Mouse (Mus musculus): ENCODE data around the gene Tmem260. TPM values are rescaled to one million over a fixed set of nuclear protein-coding genes. Genes with fewer than 3 reads are reported as not detected.

Tmem260 gene
- polyA plus RNA-seq, 1 experiment from 2014 or later, result 10.0 TPM

- Histone ChIP-seq H3K36me3 (ENCODE audit: insufficient read depth, low read length) (no peaks in the 10 kb centered on the region), H3K27me3 (replicated peaks; ENCODE audit: insufficient read depth, low read length) (no peaks in the 10 kb centered on the region), H3K9me3 (ENCODE audit: low read length) (no peaks in the 10 kb centered on the region), H3K4me1 (ENCODE audit: insufficient read depth, low read depth, low read length) (no peaks in the 10 kb centered on the region), H3K4me3 (ENCODE audit: low read depth, low read length) (no peak overlapping the region), H3K4me2 (replicated peaks; ENCODE audit: low read depth, low read length) (no peak overlapping the region), H3K27ac (ENCODE audit: low read length) (no peak overlapping the region), H3K9ac (replicated peaks; ENCODE audit: low read depth) (no peak overlapping the region)
- no peak for DNase-seq (ENCODE audit: low spot score)
- 81% methylated on average over 12 of the region's 12 CpGs for WGBS
- TF ChIP-seq EP300 (IDR thresholded peaks at IDR 0.05), result no peak
- no peak for TF ChIP-seq CTCF (IDR thresholded peaks at IDR 0.05)
- ATAC-seq, result no peak
These were observed 10.6 kb downstream of the Tmem260 start for GRCm38 (mm10) chr14:48456305-48457092.

DNA sequence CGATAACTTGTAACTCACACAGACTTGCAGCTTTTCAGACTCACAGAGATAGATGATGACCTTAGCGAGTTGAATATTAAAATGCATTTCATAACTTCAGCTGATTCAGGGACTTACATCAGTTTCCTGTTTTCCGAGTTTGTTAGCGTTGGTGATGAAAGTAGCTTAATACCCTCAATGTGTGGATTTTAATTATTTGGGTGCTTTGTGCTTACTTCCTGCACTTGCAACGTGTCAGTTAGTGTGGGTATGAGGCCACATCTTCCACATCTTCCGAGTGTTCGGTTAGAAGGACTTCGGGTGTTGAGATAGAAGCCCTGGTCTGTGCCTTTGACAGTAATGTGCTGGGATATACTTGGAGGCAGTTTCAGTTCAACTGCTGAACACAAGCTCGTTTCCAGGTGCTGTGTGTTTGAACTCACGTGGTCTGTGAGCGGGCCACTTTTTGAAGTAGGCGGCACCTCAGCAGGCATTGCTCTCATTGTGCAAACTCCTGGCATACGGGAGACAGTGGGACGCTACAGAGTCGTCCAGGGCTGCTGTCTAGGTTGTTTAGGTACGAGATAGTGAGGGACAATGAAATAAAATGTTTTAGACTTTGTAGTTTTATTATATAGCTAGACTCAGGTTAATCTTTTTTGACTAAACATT is 11.5 kb downstream of the Tmem260 start:
- Histone ChIP-seq H3K4me3 (ENCODE audit: low read depth, low read length) (no peak overlapping the region), H3K36me3 (ENCODE audit: insufficient read depth, low read length) (no peaks in the 10 kb centered on the region), H3K4me1 (ENCODE audit: insufficient read depth, low read depth, low read length) (no peaks in the 10 kb centered on the region), H3K9me3 (ENCODE audit: low read length) (no peaks in the 10 kb centered on the region), H3K4me2 (replicated peaks; ENCODE audit: low read depth, low read length) (no peak overlapping the region), H3K9ac (replicated peaks; ENCODE audit: low read depth) (no peak overlapping the region), H3K27ac (ENCODE audit: low read length) (no peak overlapping the region), H3K27me3 (replicated peaks; ENCODE audit: insufficient read depth, low read length) (no peaks in the 10 kb centered on the region)
- WGBS, result 79% methylated on average over 16 of the region's 16 CpGs
- ATAC-seq (no peak), DNase-seq (ENCODE audit: low spot score) (no peak)
- TF ChIP-seq EP300 (IDR thresholded peaks at IDR 0.05), result no peak
- no peak for TF ChIP-seq CTCF (IDR thresholded peaks at IDR 0.05)

- Histone ChIP-seq H3K4me2 (replicated peaks; ENCODE audit: low read depth, low read length) (peak overlapping the region; percentile 22), H3K9ac (replicated peaks; ENCODE audit: low read depth) (no peak overlapping the region), H3K36me3 (ENCODE audit: insufficient read depth, low read length) (no peaks in the 10 kb centered on the region), H3K27me3 (replicated peaks; ENCODE audit: insufficient read depth, low read length) (no peaks in the 10 kb centered on the region), H3K27ac (ENCODE audit: low read length) (no peak overlapping the region), H3K4me1 (ENCODE audit: insufficient read depth, low read depth, low read length) (no peaks in the 10 kb centered on the region), H3K4me3 (ENCODE audit: low read depth, low read length) (peak overlapping the region; percentile 10; the same call in 1 of the 2 replicates), H3K9me3 (ENCODE audit: low read length) (no peaks in the 10 kb centered on the region)
- peak; percentile 50 for ATAC-seq
- peak; percentile 42 for DNase-seq (ENCODE audit: low spot score)
- TF ChIP-seq CTCF (IDR thresholded peaks at IDR 0.05) (no peak), EP300 (IDR thresholded peaks at IDR 0.05) (no peak)
- 30% methylated on average over 9 of the region's 9 CpGs for WGBS
These were observed 13.0 kb downstream of the Tmem260 start for GRCm38 (mm10) chr14:48458901-48459300.

DNA sequence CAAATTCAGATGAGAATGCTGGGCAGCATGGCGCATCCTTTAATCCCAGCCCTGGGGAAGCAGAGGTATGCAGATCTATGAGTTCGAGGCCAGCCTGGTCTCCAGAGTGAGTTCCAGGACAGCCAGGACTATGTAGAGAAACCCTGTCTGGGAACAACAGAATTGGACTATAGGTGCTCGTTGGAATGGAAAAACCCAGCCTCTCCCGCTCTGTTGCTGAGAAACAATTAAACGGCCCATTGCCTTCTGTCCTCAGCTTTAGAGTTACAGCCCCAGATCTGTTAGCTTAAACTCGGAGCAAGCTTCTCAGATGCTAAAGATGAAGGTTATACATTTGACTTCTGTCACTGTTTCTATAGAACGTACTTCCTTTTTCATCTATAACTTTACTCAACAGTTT is 22.4 kb downstream of the Tmem260 start:
- Histone ChIP-seq H3K27ac (ENCODE audit: low read length) (no peak overlapping the region), H3K4me1 (ENCODE audit: insufficient read depth, low read depth, low read length) (no peaks in the 10 kb centered on the region), H3K36me3 (ENCODE audit: insufficient read depth, low read length) (no peaks in the 10 kb centered on the region), H3K9me3 (ENCODE audit: low read length) (no peaks in the 10 kb centered on the region), H3K9ac (replicated peaks; ENCODE audit: low read depth) (no peak overlapping the region), H3K4me3 (ENCODE audit: low read depth, low read length) (no peak overlapping the region), H3K27me3 (replicated peaks; ENCODE audit: insufficient read depth, low read length) (no peaks in the 10 kb centered on the region), H3K4me2 (replicated peaks; ENCODE audit: low read depth, low read length) (no peak overlapping the region)
- TF ChIP-seq CTCF (IDR thresholded peaks at IDR 0.05) (no peak), EP300 (IDR thresholded peaks at IDR 0.05) (no peak)
- 96% methylated on average over 7 of the region's 7 CpGs for WGBS
- DNase-seq (ENCODE audit: low spot score) (no peak), ATAC-seq (no peak)

DNA sequence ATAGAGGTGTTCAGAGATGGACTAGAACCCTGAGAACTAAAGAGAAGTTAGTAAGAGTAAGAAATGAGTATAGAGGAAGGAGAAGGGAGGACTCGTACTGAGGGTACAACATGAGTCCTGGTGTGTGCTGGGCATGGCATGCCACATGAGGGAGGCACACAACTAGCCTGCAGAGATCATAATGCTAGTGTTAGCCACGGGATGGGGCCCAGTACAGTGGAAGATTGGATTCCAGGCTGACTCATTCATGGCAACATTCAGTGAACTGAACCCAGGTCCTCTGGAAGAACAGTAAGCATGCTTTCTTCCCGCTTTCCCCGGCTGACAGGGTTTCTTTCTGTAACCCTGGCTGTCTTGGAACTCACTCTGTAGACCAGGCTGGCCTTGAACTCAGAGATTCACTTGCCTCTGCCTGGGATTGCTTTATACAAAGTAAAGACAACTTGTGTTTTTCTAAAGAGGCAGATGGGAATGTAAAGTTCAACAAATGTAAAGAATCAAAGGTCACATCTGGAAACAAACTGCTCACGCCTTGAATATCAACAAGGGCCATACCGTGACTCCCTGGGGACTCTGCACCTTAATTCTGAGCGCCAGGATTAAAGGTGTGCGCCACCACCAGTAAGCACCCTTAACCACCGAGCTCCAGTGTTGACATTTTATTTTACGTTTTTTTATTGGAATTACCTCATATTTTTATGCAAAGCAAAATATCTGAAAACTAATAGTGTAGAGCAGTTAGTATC is 25.0 kb downstream of the Tmem260 start:
- ATAC-seq (no peak), DNase-seq (ENCODE audit: low spot score) (no peak)
- Histone ChIP-seq H3K9ac (replicated peaks; ENCODE audit: low read depth) (no peak overlapping the region), H3K4me2 (replicated peaks; ENCODE audit: low read depth, low read length) (no peak overlapping the region), H3K27ac (ENCODE audit: low read length) (no peak overlapping the region), H3K4me3 (ENCODE audit: low read depth, low read length) (no peak overlapping the region), H3K9me3 (ENCODE audit: low read length) (no peaks in the 10 kb centered on the region), H3K4me1 (ENCODE audit: insufficient read depth, low read depth, low read length) (no peaks in the 10 kb centered on the region), H3K27me3 (replicated peaks; ENCODE audit: insufficient read depth, low read length) (no peaks in the 10 kb centered on the region), H3K36me3 (ENCODE audit: insufficient read depth, low read length) (no peaks in the 10 kb centered on the region; the same call in 1 of the 2 replicates)
- WGBS, result 89% methylated on average over 10 of the region's 10 CpGs
- no peak for TF ChIP-seq CTCF (IDR thresholded peaks at IDR 0.05)
- no peak for TF ChIP-seq EP300 (IDR thresholded peaks at IDR 0.05)

GRCm38 (mm10) chr14:48472179-48472578 is 26.3 kb downstream of the Tmem260 start:
- ATAC-seq, result no peak
- 46% methylated on average over 9 of the region's 9 CpGs for WGBS
- DNase-seq (ENCODE audit: low spot score), result no peak

More at GRCm38 (mm10) chr14:48472179-48472578, 26.3 kb downstream of the Tmem260 start:
- TF ChIP-seq CTCF (IDR thresholded peaks at IDR 0.05), result no peak
- no peak for TF ChIP-seq EP300 (IDR thresholded peaks at IDR 0.05)
- no peaks in the 10 kb centered on the region; the same call in 1 of the 2 replicates for H3K36me3 ChIP-seq (ENCODE audit: insufficient read depth, low read length)
- H3K9me3 ChIP-seq (ENCODE audit: low read length), result no peaks in the 10 kb centered on the region
- no peaks in the 10 kb centered on the region for H3K27me3 ChIP-seq (replicated peaks; ENCODE audit: insufficient read depth, low read length)
- H3K9ac ChIP-seq (replicated peaks; ENCODE audit: low read depth), result no peak overlapping the region
- no peak overlapping the region for H3K4me2 ChIP-seq (replicated peaks; ENCODE audit: low read depth, low read length)
- no peak overlapping the region for H3K4me3 ChIP-seq (ENCODE audit: low read depth, low read length)
- no peak overlapping the region for H3K27ac ChIP-seq (ENCODE audit: low read length)
- no peaks in the 10 kb centered on the region for H3K4me1 ChIP-seq (ENCODE audit: insufficient read depth, low read depth, low read length)
